Comparison of ENCODE assay signal across 32 mouse cellular contexts in the genomic region with DNA sequence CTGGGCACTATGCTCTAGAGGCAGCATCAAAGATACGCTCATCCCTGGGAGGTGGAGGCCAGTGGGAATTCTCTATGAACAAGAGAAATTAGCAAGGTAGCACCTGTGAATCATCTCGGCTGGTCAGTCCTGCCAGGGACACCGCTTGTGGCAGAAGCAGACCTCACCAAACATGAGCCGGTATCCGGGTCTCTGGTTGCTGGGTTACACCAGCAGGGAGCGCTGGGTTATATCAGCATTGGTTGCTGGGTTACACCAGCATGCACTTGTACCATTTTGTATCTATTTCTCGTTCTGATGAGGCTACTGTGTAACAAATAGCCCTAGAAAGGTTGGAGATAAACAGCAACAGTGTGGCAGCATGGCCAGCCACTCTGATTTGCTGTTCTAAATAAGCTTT. TPM values are rescaled to one million over a fixed set of nuclear protein-coding genes. Genes with fewer than 3 reads are reported as not detected.
DNase-seq lines count a peak whose midpoint lies in the region; ATAC-seq and TF ChIP-seq lines count a peak whose summit lies in the region.
"Had no signal": no experiment of that assay in that cellular context is flagged by ENCODE, and none has a peak within 500 bp of the region (broad histone marks: within the 10 kb centered on the region; RNA-seq: fewer than 3 reads in every experiment).

No protein-coding gene starts in this region.

- no peaks in the 10 kb centered on the region for H3K79me2 ChIP-seq in heart, adult 2 months (replicated peaks; ENCODE audit: control insufficient read depth, insufficient read depth, low read length)

- DNase-seq in CD4-positive, CD25-positive, alpha-beta regulatory T cell, adult 2 months (ENCODE audit: low read depth, low spot score): peak; percentile 7
- DNase-seq in heart, adult 2 months: no peak
- DNase-seq in heart, adult 18-20 months: no peak
- DNase-seq in thymus, postnatal 4 days: peak; percentile 9
- DNase-seq in thymus, postnatal 36 days: no peak
- no peak for DNase-seq in stomach, postnatal 0 days (ENCODE audit: low spot score)
- DNase-seq in layer of hippocampus, postnatal 25 days (ENCODE audit: extremely low spot score in 1 of 2, low spot score in 1 of 2): no peak
- DNase-seq: adrenal gland, postnatal 10 days; cerebellum, adult 9-11 months; gastrocnemius, postnatal 14 days; heart, postnatal 36 days; kidney, adult 8-10 months; kidney, postnatal 4 days; lung, adult 18-20 months; lung, postnatal 4 days; right cerebral cortex, postnatal 4 days had no signal

- no peak overlapping the region for H3K9ac ChIP-seq in heart, adult 2 months (ENCODE audit: low read depth, low read length)
- H3K9ac ChIP-seq in stomach, postnatal 0 days (ENCODE audit: low read length): no peak overlapping the region
- H3K9ac ChIP-seq: forebrain, embryonic 12.5 days; hindbrain, embryonic 12.5 days; limb, embryonic 13.5 days; liver, embryonic 12.5 days; midbrain, embryonic 13.5 days had no signal

- no peak for ATAC-seq in CD4-positive, CD25-positive, alpha-beta regulatory T cell, adult 4 months
- no peak for ATAC-seq in stomach, postnatal 0 days (ENCODE audit: low FRiP score, low TSS enrichment)
- ATAC-seq: hindbrain, postnatal 0 days; intestine, embryonic 16.5 days; liver, embryonic 12.5 days; lung, postnatal 0 days; midbrain, embryonic 13.5 days; Patski had no signal

- H3K4me3 ChIP-seq in heart, adult 2 months: no peak overlapping the region
- H3K4me3 ChIP-seq in stomach, postnatal 0 days (ENCODE audit: low read depth, low read length): no peak overlapping the region
- H3K4me3 ChIP-seq: erythroblast, embryonic 14.5 days; forebrain, embryonic 12.5 days; hindbrain, embryonic 12.5 days; limb, embryonic 13.5 days; liver, embryonic 12.5 days; megakaryocyte, embryonic 14.5 days; midbrain, embryonic 13.5 days had no signal

- 60% methylated on average over 7 of the region's 7 CpGs for WGBS in heart, adult 2 months
- WGBS in stomach, postnatal 0 days: 67% methylated on average over 7 of the region's 7 CpGs

- H3K9me3 ChIP-seq in stomach, postnatal 0 days (ENCODE audit: control insufficient read depth, low read length): no peaks in the 10 kb centered on the region
- H3K9me3 ChIP-seq: forebrain, embryonic 12.5 days; hindbrain, embryonic 12.5 days; limb, embryonic 13.5 days; liver, embryonic 12.5 days; megakaryocyte, embryonic 14.5 days; midbrain, embryonic 13.5 days had no signal

- peak; percentile 15; the same call in 1 of the 2 replicates for TF ChIP-seq CTCF in heart, adult 2 months (IDR thresholded peaks at IDR 0.05)
- TF ChIP-seq CTCF in stomach, postnatal 0 days (IDR thresholded peaks at IDR 0.05; ENCODE audit: low read depth): peak; percentile 18; the same call in 1 of the 2 replicates

- H3K4me1 ChIP-seq in heart, adult 2 months (ENCODE audit: control insufficient read depth, insufficient read depth, low read length): no peaks in the 10 kb centered on the region
- H3K4me1 ChIP-seq in stomach, postnatal 0 days (replicated peaks; ENCODE audit: control insufficient read depth, insufficient read depth): no peaks in the 10 kb centered on the region; the same call in 1 of the 2 replicates
- H3K4me1 ChIP-seq: liver, embryonic 12.5 days; megakaryocyte, embryonic 14.5 days had no signal

- TF ChIP-seq EP300 in heart, adult 2 months (IDR thresholded peaks at IDR 0.05; ENCODE audit: insufficient read depth, low read depth, low read length): no peak
- TF ChIP-seq EP300 in stomach, postnatal 0 days (optimal IDR thresholded peaks at IDR 0.05): no peak

- H3K27me3 ChIP-seq in heart, adult 2 months (ENCODE audit: control insufficient read depth, insufficient read depth, low read length): peaks cover 4% of the 10 kb centered on the region
- H3K27me3 ChIP-seq in stomach, postnatal 0 days (ENCODE audit: control insufficient read depth, insufficient read depth, low read length): no peaks in the 10 kb centered on the region
- H3K27me3 ChIP-seq: midbrain, embryonic 13.5 days; Patski had no signal

- no peak overlapping the region for H3K27ac ChIP-seq in heart, adult 2 months
- H3K27ac ChIP-seq in stomach, postnatal 0 days (replicated peaks): no peak overlapping the region
- H3K27ac ChIP-seq: forebrain, embryonic 12.5 days; hindbrain, embryonic 12.5 days; hindbrain, postnatal 0 days; kidney, postnatal 0 days; limb, embryonic 13.5 days; liver, embryonic 12.5 days; midbrain, embryonic 13.5 days had no signal

- H3K4me2 ChIP-seq in stomach, postnatal 0 days (replicated peaks; ENCODE audit: low read depth): no peak overlapping the region
- H3K4me2 ChIP-seq: forebrain, embryonic 12.5 days; heart, embryonic 11.5 days; hindbrain, embryonic 12.5 days; limb, embryonic 13.5 days; liver, embryonic 12.5 days; midbrain, embryonic 13.5 days had no signal

- TF ChIP-seq POLR2A in heart, adult 2 months (IDR thresholded peaks at IDR 0.05; ENCODE audit: insufficient read depth, low read depth, low read length): no peak

- no peaks in the 10 kb centered on the region for H3K36me3 ChIP-seq in heart, adult 2 months (ENCODE audit: control insufficient read depth, insufficient read depth, low read length)
- no peaks in the 10 kb centered on the region for H3K36me3 ChIP-seq in stomach, postnatal 0 days (ENCODE audit: control insufficient read depth, insufficient read depth, low read length)
- H3K36me3 ChIP-seq: forebrain, embryonic 12.5 days; G1E; hindbrain, embryonic 12.5 days; limb, embryonic 13.5 days; liver, embryonic 12.5 days; midbrain, embryonic 13.5 days had no signal

- intact Hi-C loops in heart, adult 2 months (cut with DNase I): loop anchor here (10.0 kb wide), 1 partner anchor 342 kb away; no protein-coding TSS in a partner anchor

RNA-seq across cellular contexts. Expression of a gene that starts 17.8 kb away (rescaled TPM):
- polyA plus RNA-seq in CD4-positive, CD25-positive, alpha-beta regulatory T cell, adult 4 months (2017; shearing (Covaris generic)): 1 to 10 TPM; 1.4 to 1.5 TPM
- under 1 TPM; 0.26 to 0.34 TPM for total RNA-seq in heart, adult 2 months (2021)
- 0.82 and 1.5 TPM in 2 replicates for polyA plus RNA-seq in heart, adult 2 months (2012; rRNA removed)
- total RNA-seq in heart, adult 18-20 months (2021): under 1 TPM; 0.22 to 0.23 TPM
- 5.2 and 5.7 TPM in 2 replicates for polyA plus RNA-seq in stomach, postnatal 0 days (2015; fragmentation: Nextera tagmentation; extraction: Ambion mirVana)
- total RNA-seq in layer of hippocampus, postnatal 25 days (2021): 10 to 100 TPM; 84.5 to 89.7 TPM
- total RNA-seq: granulocyte monocyte progenitor cell, adult 5-6 weeks had no signal
- polyA plus RNA-seq: erythroblast, embryonic 14.5 days; G1E had no signal

Comparison
In these comparisons a context has a peak if more than half of its experiments do, and no peak if none do; other contexts are left out.
1. DNase-seq: peak in CD4-positive, CD25-positive, alpha-beta regulatory T cell, adult 2 months (single experiment) and thymus, postnatal 4 days (single experiment); none in heart, adult 2 months (0 of 2), heart, adult 18-20 months (0 of 2), thymus, postnatal 36 days (0 of 2), stomach, postnatal 0 days (single experiment) and layer of hippocampus, postnatal 25 days (0 of 2).
2. RNA of a gene that starts 17.8 kb away (total RNA-seq): 84.5 to 89.7 TPM in layer of hippocampus, postnatal 25 days; 0.26 to 0.34 TPM in heart, adult 2 months and 0.22 to 0.23 TPM in heart, adult 18-20 months; every median in the first group is over 10 times any median in the second.